Mouse (Mus musculus) intestine, postnatal 0 days (tissue): ENCODE measurements at regions not wholly inside any gene's neighbourhood (a gene's known extent, or its start where the extent isn't known, plus 50 kb on each side); places are given as distances from the start of the nearest gene placed in this dataset.
A peak's percentile ranks its signal among the peaks of the same experiment; 100 is the strongest.
"Not testable (repeated sequence)": the region's sequence is repeated elsewhere in the genome, so short reads cannot be mapped to it uniquely, and the experiment has no call there.

Experiments used
- ATAC-seq: fragments of 200-750 bp; cut with Nextera tagmentation; 2 replicates; pipeline ENCODE4 v1.8.0; 2017; ENCODE audit warnings: mild to moderate bottlenecking, moderate TSS enrichment, moderate library complexity
- H3K27ac ChIP-seq: fragments of 300-500 bp; sonication (generic); 2 replicates; pipeline ENCODE4 v1.5.1; 2014; ENCODE audit warnings: mild to moderate bottlenecking, low read depth, low read length, moderate library complexity
- H3K27me3 ChIP-seq: fragments of 300-500 bp; sonication (generic); replicated peaks from 2 replicates; pipeline ENCODE4 v1.6.1; 2014; ENCODE audit warnings: low read length, mixed read lengths; ENCODE audit not compliant: control insufficient read depth, insufficient read depth
- H3K36me3 ChIP-seq: fragments of 300-500 bp; sonication (generic); 2 replicates; pipeline ENCODE4 v1.6.1; 2014; ENCODE audit warnings: mild to moderate bottlenecking, moderate library complexity; ENCODE audit not compliant: control insufficient read depth, insufficient read depth
- H3K4me1 ChIP-seq: fragments of 300-500 bp; sonication (generic); replicated peaks from 2 replicates; pipeline ENCODE4 v1.6.1; 2014; ENCODE audit warnings: antibody characterized with exemption, low read length, mixed read lengths; ENCODE audit not compliant: control insufficient read depth, insufficient read depth
- H3K4me2 ChIP-seq: fragments of 300-500 bp; sonication (generic); replicated peaks from 2 replicates; pipeline ENCODE4 v1.6.1; 2014; ENCODE audit warnings: low read depth, mild to moderate bottlenecking, moderate library complexity
- H3K4me3 ChIP-seq: fragments of 300-500 bp; sonication (generic); 2 replicates; pipeline ENCODE4 v1.5.1; 2014; ENCODE audit warnings: low read depth, low read length
- H3K9ac ChIP-seq: fragments of 300-500 bp; sonication (generic); 2 replicates; pipeline ENCODE4 v1.6.1; 2014; ENCODE audit warnings: mild to moderate bottlenecking, low read depth, low read length
- H3K9me3 ChIP-seq: fragments of 300-500 bp; sonication (generic); 2 replicates; pipeline ENCODE4 v1.6.1; 2016; ENCODE audit warnings: mixed run types; ENCODE audit not compliant: control insufficient read depth
- CTCF ChIP-seq: sonication (generic); IDR thresholded peaks from 2 replicates; pipeline ENCODE4 v1.5.1; 2016; ENCODE audit warnings: low read depth, mild to moderate bottlenecking, control low read depth, antibody characterized with exemption, moderate library complexity
- WGBS: fragments of 180-500 bp; shearing (Covaris S2); extraction: QIAGEN DNeasy Blood & Tissue Kit; methylation state at CpG from one replicate; pipeline ENCODE4 v1.1.7; 2014; 5-methylcytosine and 5-hydroxymethylcytosine counted together

GRCm38 (mm10) chr6:99918351-99918750 is 192.2 kb upstream of the Prok2 start:
- 79% methylated on average over 3 of the region's 3 CpGs for WGBS
- TF ChIP-seq CTCF = no peak

GRCm38 (mm10) chr6:99909921-99910320 is 183.7 kb upstream of the Prok2 start:
- Histone ChIP-seq H3K4me1 (no peaks in the 10 kb centered on the region), H3K27me3 (no peaks in the 10 kb centered on the region), H3K9ac (no peak overlapping the region), H3K4me2 (no peak overlapping the region), H3K9me3 (no peaks in the 10 kb centered on the region), H3K36me3 (no peaks in the 10 kb centered on the region), H3K27ac (no peak overlapping the region), H3K4me3 (no peak overlapping the region)
- TF ChIP-seq CTCF = no peak
- no peak for ATAC-seq
- 75% methylated on average over 7 of the region's 7 CpGs for WGBS

More at GRCm38 (mm10) chr6:99918351-99918750, 192.2 kb upstream of the Prok2 start:
- H3K27me3 ChIP-seq = no peaks in the 10 kb centered on the region
- no peak overlapping the region for H3K4me3 ChIP-seq
- H3K27ac ChIP-seq = no peak overlapping the region
- H3K9ac ChIP-seq = no peak overlapping the region
- H3K9me3 ChIP-seq = no peaks in the 10 kb centered on the region
- ATAC-seq = no peak
- no peaks in the 10 kb centered on the region for H3K36me3 ChIP-seq
- no peaks in the 10 kb centered on the region for H3K4me1 ChIP-seq
- H3K4me2 ChIP-seq = no peak overlapping the region

GRCm38 (mm10) chr6:99909459-99909858 is 183.3 kb upstream of the Prok2 start:
- no peak for ATAC-seq
- no peak overlapping the region for H3K4me2 ChIP-seq
- no peaks in the 10 kb centered on the region for H3K9me3 ChIP-seq
- no peak for TF ChIP-seq CTCF
- H3K9ac ChIP-seq = no peak overlapping the region
- no peaks in the 10 kb centered on the region for H3K27me3 ChIP-seq
- no peaks in the 10 kb centered on the region for H3K4me1 ChIP-seq
- H3K4me3 ChIP-seq = no peak overlapping the region
- 65% methylated on average over 7 of the region's 7 CpGs for WGBS
- H3K27ac ChIP-seq = no peak overlapping the region
- no peaks in the 10 kb centered on the region for H3K36me3 ChIP-seq

GRCm38 (mm10) chr6:99908066-99908465 is 181.9 kb upstream of the Prok2 start:
- 87% methylated on average over 3 of the region's 3 CpGs for WGBS
- no peak for ATAC-seq
- Histone ChIP-seq H3K9ac (no peak overlapping the region), H3K36me3 (no peaks in the 10 kb centered on the region), H3K4me3 (no peak overlapping the region), H3K4me1 (no peaks in the 10 kb centered on the region), H3K9me3 (no peaks in the 10 kb centered on the region), H3K27me3 (no peaks in the 10 kb centered on the region), H3K27ac (no peak overlapping the region), H3K4me2 (no peak overlapping the region)
- TF ChIP-seq CTCF = no peak

- WGBS = 81% methylated on average over 5 of the region's 5 CpGs
- Histone ChIP-seq H3K27ac (no peak overlapping the region), H3K27me3 (no peaks in the 10 kb centered on the region), H3K4me2 (no peak overlapping the region), H3K4me3 (no peak overlapping the region), H3K4me1 (no peaks in the 10 kb centered on the region), H3K36me3 (no peaks in the 10 kb centered on the region), H3K9me3 (no peaks in the 10 kb centered on the region), H3K9ac (no peak overlapping the region)
- TF ChIP-seq CTCF = no peak
- ATAC-seq = no peak
These were observed 179.0 kb upstream of the Prok2 start for GRCm38 (mm10) chr6:99905194-99905593.

- no peak for TF ChIP-seq CTCF
- H3K9ac ChIP-seq = no peak overlapping the region
- 55% methylated on average over 4 of the region's 4 CpGs for WGBS
- no peaks in the 10 kb centered on the region for H3K9me3 ChIP-seq
- no peak overlapping the region for H3K4me3 ChIP-seq
- no peaks in the 10 kb centered on the region for H3K4me1 ChIP-seq
- no peak for ATAC-seq
- H3K27ac ChIP-seq = no peak overlapping the region
- H3K27me3 ChIP-seq = no peaks in the 10 kb centered on the region
- no peak overlapping the region for H3K4me2 ChIP-seq
- H3K36me3 ChIP-seq = no peaks in the 10 kb centered on the region
These were observed 178.4 kb upstream of the Prok2 start for GRCm38 (mm10) chr6:99904607-99905006.

GRCm38 (mm10) chr6:99904044-99904443 is 177.9 kb upstream of the Prok2 start:
- H3K4me2 ChIP-seq, H3K9ac ChIP-seq, H3K27me3 ChIP-seq, H3K27ac ChIP-seq, H3K4me3 ChIP-seq, H3K9me3 ChIP-seq, H3K36me3 ChIP-seq, H3K4me1 ChIP-seq, ATAC-seq: not testable (repeated sequence)
- peak; percentile 82 for TF ChIP-seq CTCF
